Mouse (Mus musculus) ES-Bruce4 (cell line): ENCODE results near the gene Ppm1b. TPM values are rescaled to one million over a fixed set of nuclear protein-coding genes. Genes with fewer than 3 reads are reported as not detected.
A peak's percentile ranks its signal among the peaks of the same experiment; 100 is the strongest.

Source experiments
- H3K27ac ChIP-seq: 2 replicates; pipeline ENCODE4 v1.5.1; 2012; ENCODE audit warnings: low read length, inconsistent platforms; ENCODE audit not compliant: insufficient read depth
- H3K27me3 ChIP-seq: 2 replicates; pipeline ENCODE4 v1.6.1; 2012; ENCODE audit warnings: mild to moderate bottlenecking, low read length, inconsistent platforms; ENCODE audit not compliant: control insufficient read depth, poor library complexity, insufficient read depth, severe bottlenecking
- H3K36me3 ChIP-seq: 2 replicates; pipeline ENCODE4 v1.6.1; 2012; ENCODE audit warnings: inconsistent platforms, mild to moderate bottlenecking, low read length, moderate library complexity; ENCODE audit not compliant: control insufficient read depth, poor library complexity, insufficient read depth, severe bottlenecking
- H3K4me1 ChIP-seq: one replicate; pipeline ENCODE4 v1.8.1; 2011; ENCODE audit warnings: low read length; ENCODE audit not compliant: control insufficient read depth, insufficient read depth
- H3K4me3 ChIP-seq: 2 replicates; pipeline ENCODE4 v1.5.1; 2011; ENCODE audit warnings: low read depth, mild to moderate bottlenecking, low read length
- H3K9ac ChIP-seq: 2 replicates; pipeline ENCODE4 v1.6.1; 2012; ENCODE audit warnings: low read depth, mild to moderate bottlenecking, inconsistent platforms; ENCODE audit not compliant: poor library complexity, severe bottlenecking
- H3K9me3 ChIP-seq: replicated peaks from 2 replicates; pipeline ENCODE4 v1.6.1; 2012; ENCODE audit warnings: mild to moderate bottlenecking, low read length, inconsistent platforms; ENCODE audit not compliant: control insufficient read depth, poor library complexity, insufficient read depth, severe bottlenecking
- CTCF ChIP-seq: IDR thresholded peaks from one replicate; pipeline ENCODE4 v1.8.1; 2011; ENCODE audit warnings: low read depth, low read length
- EP300 ChIP-seq: IDR thresholded peaks from 2 replicates; pipeline ENCODE4 v1.6.1; 2011; ENCODE audit warnings: low read depth, low read length; ENCODE audit not compliant: insufficient read depth
- POLR2A ChIP-seq: IDR thresholded peaks from one replicate; pipeline ENCODE4 v1.8.1; 2011; ENCODE audit warnings: low read length; ENCODE audit not compliant: insufficient read depth
- polyA plus RNA-seq: library from polyadenylated mRNA; stranded (reverse); fragments of >200 nt; gene quantifications from 2 replicates; pipeline ENCODE4 v1.2.4, GENCODE M21; 2011; ENCODE audit warnings: low read depth; ENCODE audit not compliant: missing spikeins, insufficient read depth, insufficient read length

Gene Ppm1b
- polyA plus RNA-seq, 1 experiment = 150 TPM

DNA sequence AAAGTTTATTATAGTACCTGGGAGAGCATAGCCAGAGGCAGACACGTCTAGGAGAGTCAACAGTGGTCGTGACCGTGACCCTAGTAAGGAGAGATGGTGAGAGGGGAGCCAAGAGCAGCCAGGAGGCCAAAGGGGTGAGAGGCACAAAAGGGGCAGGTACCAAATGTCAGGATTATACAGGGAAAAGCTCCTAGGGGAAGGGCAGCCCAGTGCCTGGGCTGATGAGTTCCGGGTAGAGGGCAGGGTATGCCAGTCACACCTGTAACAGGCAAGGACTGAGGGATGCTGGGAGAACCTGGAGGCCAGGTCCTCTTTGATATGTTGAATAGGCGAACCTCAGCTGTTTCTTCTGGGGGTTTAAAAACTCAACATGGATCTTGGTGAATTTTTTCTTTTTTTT lies 2.8 kb upstream of the Ppm1b start:
- H3K4me3 ChIP-seq = no peak overlapping the region
- H3K27me3 ChIP-seq = no peaks in the 10 kb centered on the region
- no peaks in the 10 kb centered on the region for H3K36me3 ChIP-seq
- H3K27ac ChIP-seq = no peak overlapping the region
- no peaks in the 10 kb centered on the region for H3K4me1 ChIP-seq
- no peak for TF ChIP-seq EP300
- no peak for TF ChIP-seq POLR2A
- no peak for TF ChIP-seq CTCF
- no peaks in the 10 kb centered on the region for H3K9me3 ChIP-seq
- no peak overlapping the region for H3K9ac ChIP-seq

DNA sequence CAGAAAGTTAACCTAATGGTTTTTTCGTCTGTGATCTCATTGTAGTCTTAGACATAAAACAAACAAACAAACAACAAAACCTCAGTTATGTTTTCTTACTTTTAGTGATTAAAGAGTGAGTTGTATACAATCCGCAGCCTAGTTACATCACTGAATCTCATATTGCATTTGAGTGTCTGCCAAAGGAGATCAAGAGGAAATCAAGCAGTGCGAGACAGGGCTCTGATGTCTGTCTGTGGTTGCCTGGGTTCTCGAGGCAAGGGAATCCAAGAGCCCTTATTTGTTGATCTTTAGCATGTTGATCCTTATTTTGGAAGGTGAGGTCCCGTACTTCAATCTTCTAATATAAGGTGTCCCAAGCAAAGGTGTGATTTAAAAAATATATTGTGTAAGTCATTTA lies 1.7 kb upstream of the Ppm1b start:
- Histone ChIP-seq H3K4me1 (no peaks in the 10 kb centered on the region), H3K9me3 (no peaks in the 10 kb centered on the region), H3K4me3 (no peak overlapping the region), H3K27ac (no peak overlapping the region), H3K9ac (no peak overlapping the region), H3K27me3 (no peaks in the 10 kb centered on the region), H3K36me3 (no peaks in the 10 kb centered on the region; the same call in 1 of the 2 replicates)
- no peak for TF ChIP-seq POLR2A
- no peak for TF ChIP-seq CTCF
- no peak for TF ChIP-seq EP300

DNA sequence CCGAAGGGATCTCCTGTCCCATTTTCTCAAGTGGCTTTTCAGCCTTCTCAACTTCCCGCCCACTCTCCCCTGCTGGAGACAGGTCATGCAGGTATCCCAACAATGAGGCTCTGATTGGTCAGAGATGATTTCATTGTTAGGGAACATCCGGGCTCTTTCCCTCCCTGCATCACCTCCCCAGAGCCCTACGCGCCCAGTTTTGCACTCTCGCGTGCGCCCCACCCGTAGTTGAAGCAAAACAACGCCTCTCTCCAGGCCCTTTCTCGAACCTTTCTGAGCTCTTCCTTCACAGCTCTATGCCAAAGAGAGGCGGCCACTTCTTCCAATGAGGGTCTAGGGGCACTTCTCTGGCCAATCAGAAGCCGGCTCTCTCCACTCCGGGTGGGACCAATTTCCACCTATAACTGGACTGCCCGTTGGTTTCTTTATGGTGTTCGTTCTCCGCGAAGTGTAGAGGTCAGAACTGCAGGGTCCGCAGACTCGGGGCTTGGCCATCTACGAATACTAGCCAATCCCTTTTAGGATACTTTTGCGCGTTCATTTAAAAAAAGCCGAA lies 468 bp downstream of the Ppm1b start:
- H3K4me3 ChIP-seq = peak overlapping the region; percentile 58

DNA sequence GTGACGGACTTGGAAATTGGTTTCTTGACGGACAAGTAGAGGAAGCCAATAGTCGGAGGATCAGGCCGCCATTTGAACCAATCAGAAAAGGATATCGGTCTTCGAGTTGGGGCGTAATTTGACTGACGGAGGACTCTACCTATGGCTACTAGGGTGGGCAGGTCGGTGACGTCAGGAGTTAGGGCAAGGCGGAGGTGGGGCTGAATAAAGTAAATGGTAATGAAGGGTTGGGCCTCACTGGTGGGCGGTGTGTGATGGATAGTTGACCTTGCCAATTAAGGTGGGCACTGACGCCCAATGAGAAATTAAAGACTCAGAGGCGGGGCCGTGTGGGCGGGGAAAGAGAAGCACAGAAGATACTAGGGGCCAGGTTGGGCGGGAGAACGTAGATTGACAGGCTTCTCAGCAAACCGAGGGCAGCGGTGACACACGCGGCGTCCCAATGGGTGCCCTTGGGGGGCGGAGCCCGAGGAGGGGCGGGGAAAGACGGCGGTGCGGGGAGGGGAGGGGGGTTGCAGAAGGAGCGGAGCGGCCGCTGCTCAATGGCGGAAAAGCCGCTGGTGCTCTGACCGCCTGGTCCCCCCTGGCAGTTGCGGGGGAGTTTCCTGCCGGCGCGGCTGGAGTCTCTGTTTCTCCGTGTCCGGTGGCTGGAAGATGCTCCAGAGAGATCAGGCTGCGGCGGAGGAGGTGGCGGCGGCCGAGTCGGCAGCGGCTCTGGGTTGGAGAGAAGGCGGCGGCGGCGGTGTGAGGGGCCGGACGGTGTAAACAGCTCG lies 1.1 kb downstream of the Ppm1b start:
- no peaks in the 10 kb centered on the region for H3K9me3 ChIP-seq
- H3K9ac ChIP-seq = peak overlapping the region; percentile 96
- no peaks in the 10 kb centered on the region for H3K27me3 ChIP-seq
- H3K36me3 ChIP-seq = peaks cover 2% of the 10 kb centered on the region; the same call in 1 of the 2 replicates
- peak overlapping the region; percentile 86 for H3K4me3 ChIP-seq
- peak; percentile 89 for TF ChIP-seq POLR2A
- no peak for TF ChIP-seq EP300
- no peaks in the 10 kb centered on the region for H3K4me1 ChIP-seq
- peak overlapping the region; percentile 83 for H3K27ac ChIP-seq

More for the DNA sequence above, 468 bp downstream of the Ppm1b start:
- H3K4me1 ChIP-seq = no peaks in the 10 kb centered on the region
- TF ChIP-seq EP300 (no peak), POLR2A (peak; percentile 49), CTCF (no peak)
- peak overlapping the region; percentile 57 for H3K9ac ChIP-seq
- H3K36me3 ChIP-seq = no peaks in the 10 kb centered on the region; the same call in 1 of the 2 replicates
- no peaks in the 10 kb centered on the region for H3K9me3 ChIP-seq
- peak overlapping the region; percentile 83 for H3K27ac ChIP-seq
- no peaks in the 10 kb centered on the region for H3K27me3 ChIP-seq

DNA sequence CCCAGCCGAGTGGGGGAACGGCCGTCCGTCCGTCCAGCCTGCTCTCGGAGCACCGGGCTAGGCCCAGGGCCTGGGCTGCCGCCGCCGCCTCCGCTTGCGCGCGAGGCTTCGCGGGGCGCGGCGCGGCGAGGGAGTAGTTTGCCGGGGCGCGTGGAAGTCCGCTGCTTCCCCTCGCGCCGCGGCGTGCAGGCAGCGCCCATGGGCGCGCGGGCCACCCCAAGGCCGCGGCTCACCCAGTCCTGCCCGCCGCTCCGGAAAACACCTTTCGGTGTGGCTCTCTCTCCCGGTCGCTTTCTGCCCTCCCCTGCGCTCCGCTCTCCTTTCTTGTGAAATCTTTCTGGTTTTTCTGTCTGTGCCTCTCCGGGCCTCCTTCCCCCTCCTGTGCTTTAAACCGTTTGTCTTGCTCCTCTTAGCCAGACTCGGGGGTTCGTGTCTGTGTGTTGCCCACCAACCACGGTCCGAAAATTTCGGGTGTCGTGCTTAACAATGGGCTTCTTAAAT lies 1.9 kb downstream of the Ppm1b start:
- TF ChIP-seq EP300 (no peak), CTCF (no peak), POLR2A (no peak)
- Histone ChIP-seq H3K36me3 (peaks cover 2% of the 10 kb centered on the region), H3K9ac (peak overlapping the region; percentile 96), H3K4me3 (peak overlapping the region; percentile 86), H3K9me3 (no peaks in the 10 kb centered on the region), H3K27ac (no peak overlapping the region), H3K27me3 (no peaks in the 10 kb centered on the region), H3K4me1 (no peaks in the 10 kb centered on the region)

DNA sequence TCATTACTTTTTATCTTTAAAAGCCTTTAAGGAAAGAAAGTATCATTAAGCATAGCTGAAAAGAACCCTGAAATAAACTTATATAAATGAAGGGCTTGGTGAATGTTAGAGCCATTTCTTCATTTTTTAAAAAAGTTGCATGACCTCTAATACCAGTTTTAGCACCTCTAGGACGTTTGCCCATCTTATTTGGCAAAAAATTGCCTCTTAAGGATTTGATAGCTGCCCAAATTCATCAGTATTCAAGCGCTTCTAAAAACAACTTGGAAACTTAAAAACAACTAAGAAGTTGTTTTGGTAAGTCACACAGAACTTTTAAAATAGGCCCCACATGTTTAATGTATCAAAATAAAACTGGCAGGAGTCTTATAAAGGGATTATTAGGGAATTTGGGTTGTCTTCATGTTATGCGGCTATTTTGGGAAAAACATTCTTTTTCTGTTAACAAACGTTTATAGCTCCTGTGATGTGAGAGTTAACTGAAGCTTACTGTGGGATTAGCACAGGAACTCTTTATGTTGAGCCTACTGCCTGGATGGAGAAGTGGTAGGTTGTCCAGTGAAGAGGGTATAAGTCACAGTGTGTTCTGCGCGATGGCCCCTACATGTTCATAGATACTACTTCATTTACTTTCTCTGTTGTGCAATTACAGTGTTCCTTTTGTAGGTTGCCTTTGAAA lies 2.6 kb downstream of the Ppm1b start:
- no peaks in the 10 kb centered on the region for H3K4me1 ChIP-seq
- H3K27ac ChIP-seq = no peak overlapping the region
- H3K27me3 ChIP-seq = no peaks in the 10 kb centered on the region
- no peak for TF ChIP-seq CTCF
- no peak for TF ChIP-seq EP300
- TF ChIP-seq POLR2A = no peak
- H3K4me3 ChIP-seq = peak overlapping the region; percentile 78
- H3K9ac ChIP-seq = peak overlapping the region; percentile 96
- no peaks in the 10 kb centered on the region for H3K9me3 ChIP-seq
- peaks cover 2% of the 10 kb centered on the region for H3K36me3 ChIP-seq
